Mouse (Mus musculus): ENCODE measurements around the gene Smchd1.

The Smchd1 gene

DNA sequence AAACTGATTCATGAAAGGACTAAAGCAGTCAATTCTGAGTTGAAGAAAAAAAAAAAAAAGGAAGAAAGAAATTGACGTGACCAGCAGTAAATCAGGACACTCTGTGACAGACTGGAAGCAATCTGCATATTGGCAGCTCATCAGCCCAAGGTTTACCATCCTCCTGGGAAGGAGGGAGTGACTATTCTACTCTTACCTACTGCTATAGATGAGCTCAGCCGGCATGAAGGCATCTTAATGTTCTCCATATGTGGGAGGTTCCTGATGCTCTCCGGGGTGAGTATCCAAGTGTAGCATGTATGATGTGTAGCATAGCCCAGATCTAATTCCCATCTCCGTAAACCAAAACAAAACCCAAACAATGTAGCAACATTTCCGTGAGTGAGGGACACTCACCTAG, 173.7 kb downstream of the Smchd1 start:
- Histone ChIP-seq H3K4me3 (replicated peaks; ENCODE audit: low read length) (no peak overlapping the region), H3K9me3 (ENCODE audit: low read length) (no peaks in the 10 kb centered on the region), H3K36me3 (ENCODE audit: insufficient read depth, low read length) (no peaks in the 10 kb centered on the region), H3K27me3 (ENCODE audit: insufficient read depth, low read length) (peaks cover 22% of the 10 kb centered on the region), H3K4me1 (replicated peaks; ENCODE audit: low read depth, low read length) (0 out of 2 replicates have a peak, but pooled peaks cover 2% of the 10 kb centered on the region)
- TF ChIP-seq POU5F1 (IDR thresholded peaks at IDR 0.05; ENCODE audit: borderline replicate concordance, low read length): no peak
- TF ChIP-seq NANOG (IDR thresholded peaks at IDR 0.05; ENCODE audit: borderline replicate concordance, low read length): no peak

DNA sequence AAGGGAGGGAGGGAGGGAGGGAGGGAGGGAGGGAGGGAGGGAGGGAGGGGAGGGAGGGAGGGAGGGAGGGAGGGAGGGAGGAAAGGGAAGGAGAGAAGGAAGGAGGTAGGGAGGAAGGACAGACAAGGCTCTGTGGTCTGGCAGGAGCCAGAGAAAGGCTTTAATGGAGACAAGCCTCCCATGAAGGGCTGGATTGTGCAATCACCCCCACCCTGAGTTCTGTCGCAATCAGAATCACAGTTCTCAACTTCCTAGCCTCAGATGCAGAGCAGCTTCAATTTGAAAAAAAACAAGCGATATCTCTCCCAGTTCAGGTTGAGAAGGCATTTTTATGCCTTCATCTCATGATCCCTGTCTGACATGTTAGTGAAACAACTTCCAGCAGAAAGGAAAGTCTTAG, 174.8 kb downstream of the Smchd1 start:
- 0 out of 2 replicates have a peak, but pooled peaks cover 2% of the 10 kb centered on the region for H3K4me1 ChIP-seq (replicated peaks; ENCODE audit: low read depth, low read length)
- H3K27me3 ChIP-seq (ENCODE audit: insufficient read depth, low read length): peaks cover 16% of the 10 kb centered on the region
- no peaks in the 10 kb centered on the region for H3K36me3 ChIP-seq (ENCODE audit: insufficient read depth, low read length)
- TF ChIP-seq NANOG (IDR thresholded peaks at IDR 0.05; ENCODE audit: borderline replicate concordance, low read length) (no peak), POU5F1 (IDR thresholded peaks at IDR 0.05; ENCODE audit: borderline replicate concordance, low read length) (no peak), CTCF (conservative IDR thresholded peaks at IDR 0.05; ENCODE audit: low read length) (no peak)
- H3K9me3 ChIP-seq (ENCODE audit: low read length): no peaks in the 10 kb centered on the region
- no peak overlapping the region for H3K4me3 ChIP-seq (replicated peaks; ENCODE audit: low read length)

DNA sequence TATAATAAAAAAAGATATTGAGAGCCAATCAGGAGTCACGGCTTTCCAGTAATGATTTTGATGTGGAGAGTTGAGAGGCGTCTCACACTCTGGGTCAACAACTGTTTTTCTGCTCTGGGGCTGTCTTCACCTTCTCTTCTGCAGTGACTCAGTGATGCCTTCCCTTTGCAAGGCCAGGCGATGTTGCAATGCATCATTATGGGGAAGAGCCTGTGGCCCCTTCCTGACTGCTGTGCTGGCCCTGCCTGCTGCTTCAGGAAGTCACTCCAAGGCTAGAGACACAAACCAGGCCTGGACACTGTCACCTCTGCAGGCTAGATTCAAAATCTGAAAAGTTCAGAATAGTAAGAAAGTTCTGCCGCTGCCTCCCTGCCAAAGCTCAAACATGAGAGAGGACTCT, 175.3 kb downstream of the Smchd1 start:
- Histone ChIP-seq H3K9me3 (ENCODE audit: low read length) (no peaks in the 10 kb centered on the region), H3K4me3 (replicated peaks; ENCODE audit: low read length) (no peak overlapping the region)
- TF ChIP-seq NANOG (IDR thresholded peaks at IDR 0.05; ENCODE audit: borderline replicate concordance, low read length): no peak
- no peak for TF ChIP-seq POU5F1 (IDR thresholded peaks at IDR 0.05; ENCODE audit: borderline replicate concordance, low read length)
- TF ChIP-seq CTCF (conservative IDR thresholded peaks at IDR 0.05; ENCODE audit: low read length): no peak

DNA sequence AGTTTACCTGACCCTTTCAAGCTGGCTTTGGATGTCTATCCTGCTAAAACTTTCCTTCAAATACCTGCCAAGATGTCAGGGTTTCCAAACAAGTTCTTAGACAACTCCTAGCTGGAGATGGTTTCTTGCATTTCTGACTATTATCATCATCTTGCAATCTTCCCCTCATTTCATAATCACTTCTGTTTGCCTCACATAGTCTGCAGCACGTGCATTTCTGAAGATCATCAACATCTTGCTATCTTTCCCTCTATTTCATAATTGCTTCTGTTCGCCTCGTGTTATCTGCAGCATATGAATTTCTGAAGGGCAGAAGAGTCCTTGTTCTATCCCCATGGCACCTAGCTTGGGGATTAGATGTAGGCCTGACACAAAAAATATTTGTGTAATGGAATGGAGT, 180.6 kb downstream of the Smchd1 start:
- Histone ChIP-seq H3K4me3 (replicated peaks; ENCODE audit: low read length) (no peak overlapping the region), H3K27me3 (ENCODE audit: insufficient read depth, low read length) (no peaks in the 10 kb centered on the region)
- no peak for TF ChIP-seq POU5F1 (IDR thresholded peaks at IDR 0.05; ENCODE audit: borderline replicate concordance, low read length)
- no peak for TF ChIP-seq NANOG (IDR thresholded peaks at IDR 0.05; ENCODE audit: borderline replicate concordance, low read length)
- TF ChIP-seq CTCF (conservative IDR thresholded peaks at IDR 0.05; ENCODE audit: low read length): no peak

More for the DNA sequence above, 175.3 kb downstream of the Smchd1 start:
- Histone ChIP-seq H3K4me1 (replicated peaks; ENCODE audit: low read depth, low read length) (0 out of 2 replicates have a peak, but pooled peaks cover 2% of the 10 kb centered on the region), H3K27me3 (ENCODE audit: insufficient read depth, low read length) (peaks cover 13% of the 10 kb centered on the region), H3K36me3 (ENCODE audit: insufficient read depth, low read length) (no peaks in the 10 kb centered on the region)

More for the DNA sequence above, 180.6 kb downstream of the Smchd1 start:
- Histone ChIP-seq H3K9me3 (ENCODE audit: low read length) (no peaks in the 10 kb centered on the region), H3K4me1 (replicated peaks; ENCODE audit: low read depth, low read length) (no peaks in the 10 kb centered on the region), H3K36me3 (ENCODE audit: insufficient read depth, low read length) (no peaks in the 10 kb centered on the region)
